Mouse (Mus musculus) induced T-regulatory cell, adult 2 months (primary cell): ENCODE measurements at regions not wholly inside any gene's neighbourhood (a gene's known extent, or its start where the extent isn't known, plus 50 kb on each side); places are given as distances from the start of the nearest gene placed in this dataset.
A peak's percentile ranks its signal among the peaks of the same experiment; 100 is the strongest.

ENCODE experiments used
- DNase-seq: peaks from one replicate; pipeline ENCODE4 v3.0.0-alpha.2; 2012; ENCODE audit warnings: low read depth

DNA sequence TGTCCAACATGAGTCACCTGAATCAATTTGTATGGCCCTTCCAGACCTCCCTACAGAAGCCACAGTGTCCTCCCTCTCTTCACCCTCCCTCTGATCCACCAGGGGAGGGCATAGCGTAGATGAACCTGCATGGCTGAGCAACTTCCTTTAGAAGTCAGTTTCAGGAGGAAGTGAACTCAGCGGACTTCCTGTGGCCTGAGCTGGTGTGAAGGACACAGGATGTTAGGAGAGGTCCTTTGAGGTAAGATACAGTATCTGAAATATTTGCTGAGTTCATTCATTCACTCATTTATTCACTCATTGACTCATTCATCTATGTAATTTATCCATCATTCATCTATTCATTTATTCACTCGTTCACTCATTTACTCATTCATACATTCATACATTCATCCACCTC is 152.6 kb downstream of the Chst1 start:
- DNase-seq: no peak

DNA sequence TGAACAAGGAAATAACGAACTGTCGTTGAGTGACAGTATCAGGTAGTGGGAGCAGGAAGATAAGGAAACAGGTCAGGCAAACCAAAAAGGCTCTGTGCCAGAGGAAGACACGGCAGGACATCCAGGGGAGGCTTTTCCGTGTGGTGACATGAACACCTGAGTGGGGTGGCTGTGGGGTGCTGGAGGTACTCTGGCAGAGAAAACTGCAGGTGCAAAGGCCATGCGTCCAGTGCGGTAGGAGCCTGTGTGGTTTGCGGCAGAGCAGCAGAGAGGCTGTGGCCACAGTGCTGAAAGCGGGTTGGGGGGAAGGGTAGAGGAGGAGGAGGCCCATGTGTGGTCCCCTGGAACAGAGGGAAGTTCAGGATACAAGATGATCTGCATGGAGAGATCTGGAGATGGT is 153.3 kb downstream of the Chst1 start:
- no peak for DNase-seq

DNA sequence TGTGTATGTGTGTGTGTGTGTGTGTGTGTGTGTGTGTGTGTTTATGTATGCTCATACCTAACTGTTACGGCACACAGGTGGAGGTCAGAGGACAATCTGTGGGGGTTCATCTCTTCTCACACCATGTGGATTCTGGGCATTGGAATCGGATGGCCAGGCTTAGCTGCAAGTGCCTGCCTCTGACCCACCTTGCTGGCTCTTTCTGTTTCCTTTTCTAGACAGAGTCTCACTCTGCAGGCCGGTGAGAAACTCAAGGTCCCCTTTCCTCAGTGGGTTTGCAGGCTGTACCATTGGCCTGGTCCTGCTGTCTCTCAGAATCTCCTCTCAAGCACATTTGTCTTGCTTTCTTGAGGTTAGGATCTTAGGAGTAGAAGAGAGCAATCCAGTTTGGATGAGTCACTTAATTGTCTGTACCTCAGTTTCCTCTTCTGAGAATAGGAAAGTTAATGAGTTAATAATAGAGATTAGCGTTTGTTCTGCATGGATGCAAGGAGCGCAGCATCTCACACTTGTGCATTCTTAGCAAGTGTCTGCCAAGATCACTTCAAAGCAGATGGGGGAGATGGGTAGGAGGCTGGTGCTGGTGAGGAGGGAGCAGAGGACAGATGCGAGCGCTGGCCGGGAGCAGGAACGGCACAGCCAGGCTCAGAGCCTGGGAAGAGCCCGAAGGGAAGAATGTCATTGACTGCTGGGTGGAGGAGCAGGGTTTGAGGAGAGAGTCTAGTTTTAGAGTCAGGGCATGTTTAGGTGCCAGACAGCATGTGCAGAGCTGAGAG is 155.2 kb downstream of the Chst1 start:
- DNase-seq: no peak

DNA sequence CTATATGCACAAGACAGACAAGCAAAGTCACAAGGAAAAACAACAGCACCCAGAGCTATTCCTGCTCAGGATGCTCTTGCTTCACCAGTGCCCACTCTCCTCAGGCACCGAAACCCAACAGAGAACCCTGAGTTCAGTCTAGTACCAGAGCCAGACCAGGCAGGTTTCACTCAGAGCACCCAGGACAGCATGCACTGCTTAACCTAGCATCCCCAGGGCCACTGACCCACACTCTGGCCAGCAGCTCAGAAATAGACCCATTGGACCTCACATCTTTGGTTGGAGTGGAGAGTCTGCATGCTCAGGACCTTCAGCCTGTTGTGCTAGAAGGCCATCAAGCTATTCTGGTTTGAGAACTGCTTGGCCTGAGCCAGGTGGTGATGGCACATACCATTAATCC is 157.0 kb downstream of the Chst1 start:
- DNase-seq: no peak

DNA sequence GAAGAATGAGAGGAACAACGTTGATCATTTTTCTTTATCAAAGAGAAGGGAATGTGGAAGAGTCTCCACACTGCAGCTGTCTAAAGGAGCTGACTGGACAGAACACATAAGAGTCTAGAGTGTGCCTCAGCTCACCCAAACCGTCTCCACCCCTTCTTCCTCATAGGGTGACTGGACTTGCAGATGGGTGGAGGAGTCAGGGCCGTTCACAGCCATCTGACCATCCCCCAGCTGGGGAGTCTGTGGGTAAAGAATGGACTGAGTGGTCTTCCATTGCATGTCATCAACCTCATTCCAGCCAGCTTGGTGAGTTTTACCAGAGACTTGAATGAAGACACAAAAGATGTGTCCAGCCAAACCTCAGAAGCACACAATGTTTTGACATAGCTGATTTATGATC is 156.1 kb upstream of the Syt13 start:
- DNase-seq: no peak

DNA sequence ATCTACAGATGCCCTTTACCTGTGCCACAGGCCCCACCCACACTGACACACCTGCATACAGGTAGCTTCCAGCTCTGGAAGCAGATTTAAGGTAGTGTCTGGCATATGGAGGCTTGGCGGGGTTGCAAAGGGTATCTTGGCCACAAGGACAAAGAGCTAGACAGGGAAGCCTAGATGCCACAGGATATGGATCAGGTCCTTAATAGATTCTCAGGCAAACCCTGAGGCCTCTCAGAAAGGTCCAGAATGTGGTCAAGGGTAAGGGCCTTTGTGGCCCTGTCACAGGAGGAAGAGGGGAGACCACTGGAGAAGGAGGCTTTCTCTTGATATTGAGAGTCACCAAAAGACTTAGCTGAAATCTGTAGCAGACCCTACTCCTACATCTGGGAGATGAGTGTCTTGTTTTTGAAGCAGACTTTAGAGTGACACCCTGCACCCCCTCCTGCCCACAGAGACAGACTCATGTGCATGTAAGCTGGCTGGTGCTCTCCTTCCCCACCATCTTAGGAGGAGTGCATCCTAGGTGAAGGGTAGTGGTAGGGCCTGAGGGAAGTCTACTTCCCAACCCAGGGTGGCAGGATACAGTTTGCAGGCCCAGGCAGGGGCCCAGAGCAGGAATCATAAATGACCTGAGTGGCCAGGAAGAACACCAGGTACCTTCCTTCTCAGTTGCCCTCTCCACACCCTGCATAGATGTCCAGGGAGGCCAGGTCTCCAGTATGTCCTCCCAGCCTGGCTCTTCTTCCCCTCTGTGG is 150.8 kb upstream of the Syt13 start:
- DNase-seq: no peak

DNA sequence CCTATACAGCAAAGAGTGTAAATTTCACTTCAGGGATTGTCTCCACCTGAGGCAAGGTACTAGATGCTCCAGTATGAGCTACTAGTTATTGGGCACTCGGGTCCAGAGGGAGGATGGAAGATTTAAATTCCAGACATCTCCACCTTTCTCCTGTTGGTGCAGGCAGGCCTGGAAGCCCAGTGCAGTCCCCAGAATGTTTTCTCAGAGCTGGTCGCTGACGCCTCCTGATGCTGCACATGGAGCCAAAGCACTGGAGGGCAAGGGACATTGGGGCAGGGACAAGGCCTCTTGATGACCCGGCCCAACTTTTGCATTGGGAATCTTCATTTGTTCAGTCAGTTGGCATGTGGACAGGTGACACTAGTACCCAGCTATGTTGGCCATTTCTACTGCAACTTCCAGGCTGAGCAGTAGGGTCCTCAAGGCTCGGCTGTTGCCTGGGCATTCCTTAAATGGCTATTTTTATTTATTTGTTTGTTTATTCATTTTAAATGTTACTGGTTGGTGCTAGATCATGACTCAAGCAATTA is 147.4 kb upstream of the Syt13 start:
- no peak for DNase-seq

DNA sequence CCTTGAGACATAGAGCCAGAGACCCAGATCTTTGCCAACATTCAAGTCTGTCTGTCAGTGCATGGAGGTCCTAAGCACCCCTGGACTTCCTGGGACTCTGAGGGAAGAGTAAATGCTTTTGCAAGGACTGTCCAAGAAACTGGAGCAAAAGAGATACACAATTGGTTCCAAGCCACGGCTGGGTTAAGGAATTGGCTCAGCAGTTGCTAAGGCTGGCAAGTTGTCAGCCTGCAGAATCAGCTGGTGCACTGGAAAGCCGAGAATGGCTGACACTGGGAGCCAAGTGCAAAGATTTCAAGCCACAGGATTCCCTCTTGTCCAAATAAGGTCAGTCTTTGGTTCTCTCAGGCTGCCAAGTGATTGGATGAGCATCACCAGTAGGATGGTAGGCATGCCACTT is 146.8 kb upstream of the Syt13 start:
- no peak for DNase-seq

DNA sequence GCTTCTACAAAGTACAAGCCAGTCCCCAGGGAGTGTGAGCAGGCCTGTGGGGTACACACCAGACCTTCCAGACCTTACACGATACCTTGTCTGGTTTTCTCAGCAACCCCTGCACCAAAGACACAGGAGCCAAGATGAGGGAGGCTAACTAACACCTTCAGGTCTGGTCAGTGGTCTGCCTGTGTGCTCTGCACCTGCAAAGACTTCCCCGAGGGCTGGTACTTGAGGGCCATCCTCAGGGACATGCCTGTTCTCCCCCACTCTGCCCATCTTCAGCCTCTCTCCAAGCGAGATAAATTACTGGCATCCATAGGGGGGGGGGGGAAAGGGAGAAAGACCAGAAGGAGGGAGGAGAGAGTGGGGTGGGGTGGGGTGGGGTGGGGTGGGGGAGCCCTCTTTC is 145.8 kb upstream of the Syt13 start:
- DNase-seq: no peak

DNA sequence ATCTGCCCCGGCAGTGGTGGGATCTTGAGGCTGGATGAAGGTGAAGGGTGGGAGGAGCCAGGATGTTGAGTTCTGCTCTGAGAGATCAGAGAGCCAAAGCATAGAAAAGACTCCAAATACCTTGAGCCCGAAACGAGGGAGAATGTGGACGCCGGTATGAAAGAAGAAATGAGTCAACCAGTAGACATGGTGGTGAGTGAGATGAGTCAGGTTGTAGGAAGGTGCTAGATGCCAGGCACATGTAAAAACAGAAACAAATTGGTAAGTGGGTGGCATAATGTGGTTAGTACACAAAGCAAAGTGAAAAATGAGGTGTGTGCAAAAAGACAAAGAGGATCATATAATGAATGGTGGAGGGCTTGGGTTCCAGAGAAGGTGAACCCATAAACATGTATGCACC is 144.8 kb upstream of the Syt13 start:
- peak; percentile 1 for DNase-seq

DNA sequence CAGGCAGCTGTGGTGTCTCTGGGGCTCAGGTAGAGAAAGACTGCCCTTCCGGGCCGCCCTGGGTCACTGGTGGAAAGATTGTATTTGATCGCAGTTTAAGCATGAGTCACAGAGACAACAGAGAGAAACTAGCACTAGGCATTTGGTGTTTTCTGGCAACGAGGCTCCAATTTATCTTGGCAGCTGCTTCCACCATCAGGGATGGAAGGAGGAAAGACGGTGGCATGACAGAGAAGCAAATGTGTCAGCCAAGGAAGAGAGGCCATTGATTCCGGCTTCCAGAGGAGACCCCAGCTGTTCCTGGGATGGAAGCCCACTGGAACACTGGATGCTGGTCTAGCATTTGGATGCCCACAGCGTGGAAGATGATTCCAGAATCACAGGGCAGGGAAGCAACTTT is 142.3 kb upstream of the Syt13 start:
- DNase-seq: no peak

DNA sequence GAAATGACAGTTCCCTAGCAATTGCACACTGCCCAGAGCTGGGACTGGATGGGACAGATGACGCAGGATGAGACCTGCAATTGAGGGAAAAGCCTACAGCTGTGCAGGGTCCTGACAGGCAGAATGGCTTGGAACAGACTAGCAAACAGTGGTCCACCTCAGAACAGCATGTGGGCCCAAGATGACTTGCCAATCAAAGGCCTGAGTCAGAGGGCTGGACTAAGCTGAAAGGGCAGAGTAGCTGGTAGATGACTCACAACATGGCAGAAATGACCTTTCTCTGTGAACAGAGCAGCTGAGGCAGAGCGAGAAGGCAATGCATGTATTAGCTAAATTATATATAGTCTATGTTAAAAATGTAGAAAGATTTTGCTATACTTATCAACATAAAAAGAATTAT is 138.4 kb upstream of the Syt13 start:
- DNase-seq: no peak

DNA sequence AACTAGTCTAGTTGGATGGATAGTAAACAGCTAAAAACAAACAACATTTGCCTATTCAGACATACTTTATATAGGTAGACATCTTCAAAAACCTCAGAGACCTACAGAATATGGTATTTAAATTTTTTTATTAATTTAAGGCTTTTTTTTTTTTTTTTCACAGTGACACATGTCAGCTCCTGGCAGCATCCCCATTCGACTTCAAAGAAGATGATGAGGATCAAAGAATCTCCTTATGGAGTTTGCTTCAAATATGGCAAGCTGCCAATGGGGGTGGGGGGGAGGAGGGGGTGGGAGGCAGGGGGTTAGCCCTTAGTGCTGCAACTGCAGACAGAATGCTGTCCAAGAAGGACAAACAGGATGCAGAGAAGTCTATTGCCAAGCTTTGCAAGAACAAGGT is 135.8 kb upstream of the Syt13 start:
- no peak for DNase-seq

DNA sequence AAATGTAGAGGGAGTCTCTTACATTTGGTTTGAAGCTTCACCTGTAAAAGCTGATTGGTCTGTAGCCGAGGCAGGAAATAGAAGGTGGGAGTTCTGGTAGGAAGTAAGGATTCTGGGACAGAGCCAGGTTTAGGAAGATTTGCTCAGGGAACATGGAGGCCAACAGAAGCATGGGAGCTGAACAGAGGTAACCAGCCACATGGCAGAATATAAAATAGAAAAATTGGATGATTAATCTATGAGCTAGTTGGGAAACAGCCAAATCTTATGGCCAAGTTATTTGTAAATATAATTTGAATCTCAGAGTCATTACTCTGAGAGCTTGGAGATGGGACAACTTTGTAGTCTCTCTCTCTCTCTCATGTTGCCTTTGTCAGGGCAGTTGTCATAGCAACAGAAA is 134.9 kb upstream of the Syt13 start:
- no peak for DNase-seq

DNA sequence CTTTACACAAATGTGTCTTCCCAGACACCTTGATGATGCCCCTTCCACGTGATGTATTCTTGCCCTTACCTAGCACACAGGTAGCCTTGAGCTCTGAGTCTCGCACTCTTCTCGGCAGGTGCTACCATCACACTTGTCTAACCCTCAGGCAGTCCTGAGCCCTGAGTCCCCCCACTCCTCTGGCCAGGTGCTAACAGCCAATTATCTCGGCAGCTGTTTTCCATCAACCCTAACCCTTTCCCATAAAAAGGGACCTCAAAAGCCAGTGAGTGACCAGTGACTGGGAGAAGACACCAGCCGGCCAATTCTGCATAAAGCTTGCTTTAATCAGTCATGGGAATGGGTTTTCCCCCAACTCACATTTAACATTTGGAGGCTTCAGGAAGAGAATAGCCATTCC is 133.4 kb upstream of the Syt13 start:
- no peak for DNase-seq

DNA sequence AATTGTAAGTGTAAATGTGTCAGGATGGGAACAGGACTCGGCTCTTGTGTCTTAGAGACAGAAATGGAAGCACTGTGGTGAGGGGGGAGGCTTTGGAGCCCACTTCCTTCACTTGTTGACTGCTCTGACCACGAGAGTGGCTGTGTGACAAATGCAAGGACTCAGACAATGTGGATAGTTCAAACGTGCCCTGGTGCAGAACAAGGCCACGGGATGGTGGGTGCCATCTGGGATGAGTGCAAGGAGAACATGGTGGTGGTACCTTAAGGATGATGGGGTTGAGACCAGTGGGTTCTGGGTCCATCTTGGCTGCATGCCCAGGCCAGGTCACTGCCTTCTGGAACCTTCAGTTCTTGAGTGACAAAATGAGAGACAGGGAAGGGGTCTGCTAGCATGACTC is 132.3 kb upstream of the Syt13 start:
- DNase-seq: no peak

DNA sequence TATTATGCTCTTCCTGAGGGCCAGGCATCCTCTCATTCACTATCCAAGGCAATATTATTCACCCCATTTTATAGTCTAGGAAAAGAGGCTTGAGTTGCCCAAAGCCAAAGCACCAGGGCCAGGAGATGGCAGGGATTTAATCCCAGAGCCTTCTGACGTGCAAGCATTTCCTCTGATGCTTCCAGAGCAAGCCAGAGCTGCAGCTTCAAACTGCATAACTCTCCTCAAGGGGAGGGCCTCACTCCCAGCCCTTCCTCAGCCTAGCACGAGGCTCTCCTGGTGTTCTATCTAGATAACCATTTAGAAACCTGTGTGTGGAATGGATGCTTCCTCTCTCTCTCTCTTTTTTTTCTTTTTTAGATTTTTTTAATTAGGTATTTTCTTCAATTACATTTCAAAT is 130.0 kb upstream of the Syt13 start:
- no peak for DNase-seq

DNA sequence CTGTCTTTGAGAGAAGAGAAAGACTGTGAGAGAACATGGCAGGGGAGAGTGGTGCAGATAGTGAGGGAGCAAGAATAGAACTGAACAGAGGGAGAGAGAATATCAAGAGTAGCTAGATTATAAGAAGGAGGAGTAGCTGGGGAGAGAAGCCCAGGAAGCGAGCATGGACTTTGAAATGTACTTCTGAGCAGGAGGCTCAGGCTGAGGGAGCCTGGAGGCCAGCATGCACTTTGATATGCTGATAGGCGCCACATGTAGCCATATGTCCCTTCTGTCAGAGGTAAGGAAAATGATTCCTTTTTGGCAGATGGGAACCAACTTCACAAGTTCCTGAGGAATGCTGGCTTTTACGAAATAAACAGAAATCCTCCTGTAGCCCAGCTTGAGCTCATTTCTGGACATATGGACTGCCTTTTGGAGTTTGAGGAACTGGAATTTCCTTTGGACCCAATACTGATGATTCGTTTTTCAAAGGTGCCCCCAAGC is 126.9 kb upstream of the Syt13 start:
- DNase-seq: no peak

DNA sequence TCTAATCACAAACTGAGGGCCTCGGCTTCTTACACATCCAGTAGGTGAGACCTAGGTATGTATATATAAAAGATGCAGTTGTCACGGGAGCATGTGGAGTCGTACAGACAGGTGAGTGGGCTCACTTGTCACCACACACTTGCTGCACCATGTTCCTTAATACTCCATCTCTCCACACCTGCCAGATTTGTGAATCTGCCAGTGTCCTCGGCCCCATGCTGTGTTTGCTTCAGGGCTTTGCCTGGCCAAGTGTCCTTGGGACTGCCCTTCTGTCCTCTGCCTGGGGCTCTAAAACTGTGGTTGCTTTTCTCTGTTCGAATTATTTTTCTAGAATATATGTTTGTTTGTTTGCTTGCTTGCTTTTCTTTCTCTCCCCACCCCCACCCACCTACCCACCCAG is 126.0 kb upstream of the Syt13 start:
- DNase-seq: no peak

DNA sequence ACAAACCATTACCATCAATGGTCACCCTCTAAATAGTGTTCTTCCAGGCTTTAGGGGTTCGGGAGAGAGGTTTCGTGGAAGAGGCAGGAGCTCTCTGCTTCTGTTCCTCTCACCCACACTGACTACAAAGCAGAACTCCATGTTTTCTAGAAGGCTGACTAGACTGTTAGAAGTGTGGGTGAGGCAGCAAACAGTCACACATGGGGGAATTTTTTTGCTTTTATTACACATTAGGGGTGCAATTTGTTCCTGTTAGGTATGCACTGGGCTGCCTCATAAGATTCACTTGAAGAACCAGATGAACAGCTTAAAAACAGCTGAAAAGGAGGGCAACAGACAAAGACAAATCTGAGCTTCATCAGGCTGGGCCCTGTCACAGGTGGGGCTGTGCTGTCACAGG is 124.5 kb upstream of the Syt13 start:
- DNase-seq: no peak

DNA sequence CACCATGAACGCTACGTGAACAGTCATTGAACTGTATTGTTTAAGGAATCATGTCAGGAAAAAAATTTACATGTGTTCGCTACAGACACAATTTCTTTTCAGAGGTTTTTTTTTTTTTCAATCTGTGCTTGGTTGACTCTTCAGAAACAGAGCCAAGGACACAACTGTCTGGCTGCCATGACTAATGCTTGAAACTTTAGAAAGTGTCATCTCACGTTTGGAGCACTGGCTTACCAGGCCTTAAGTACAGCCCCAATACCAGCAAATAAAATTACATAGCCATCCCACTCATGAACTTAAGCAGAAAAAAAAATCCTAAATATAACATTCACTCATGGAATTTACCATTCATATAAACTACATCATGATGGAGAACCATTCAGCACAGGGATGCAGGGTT is 115.1 kb upstream of the Syt13 start:
- no peak for DNase-seq

DNA sequence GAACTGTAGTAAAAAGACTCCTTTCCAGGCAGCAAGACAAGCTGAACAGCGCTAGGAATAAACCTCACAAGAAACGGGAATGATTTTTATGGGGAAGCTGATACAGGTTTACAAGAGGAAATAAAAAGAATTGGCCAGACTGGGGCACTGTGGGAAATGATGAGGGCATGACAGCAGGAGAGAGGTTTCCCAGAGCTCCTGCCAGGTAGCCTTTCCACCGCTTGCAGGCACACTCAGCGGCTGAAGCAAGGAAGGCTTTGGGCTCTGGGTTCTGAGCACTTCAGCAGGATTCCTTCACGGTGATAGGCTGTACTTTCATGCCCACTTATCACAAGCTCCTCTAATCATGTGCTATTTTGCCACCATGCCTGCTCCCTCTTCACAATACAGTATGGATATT is 114.2 kb upstream of the Syt13 start:
- no peak for DNase-seq

DNA sequence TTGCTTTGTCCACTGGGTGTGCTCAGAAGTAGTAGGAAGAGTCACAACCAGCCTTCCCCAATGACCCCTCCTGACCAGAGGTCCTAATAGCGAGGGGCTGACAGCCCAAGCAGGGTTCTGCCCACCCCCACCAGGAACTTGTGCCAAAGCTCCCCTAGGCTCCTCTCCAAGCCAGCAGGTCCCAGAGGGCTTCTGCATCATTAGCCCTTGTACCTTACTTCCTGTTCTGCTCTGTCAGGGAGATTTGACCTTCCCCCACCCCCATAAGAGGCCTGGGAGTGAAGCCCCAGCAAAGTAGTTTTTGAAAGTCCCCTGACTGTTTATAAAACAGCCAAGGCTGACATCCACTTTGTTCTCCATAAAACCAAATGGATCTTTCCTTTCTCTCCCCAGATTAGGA is 110.0 kb upstream of the Syt13 start:
- DNase-seq: no peak

DNA sequence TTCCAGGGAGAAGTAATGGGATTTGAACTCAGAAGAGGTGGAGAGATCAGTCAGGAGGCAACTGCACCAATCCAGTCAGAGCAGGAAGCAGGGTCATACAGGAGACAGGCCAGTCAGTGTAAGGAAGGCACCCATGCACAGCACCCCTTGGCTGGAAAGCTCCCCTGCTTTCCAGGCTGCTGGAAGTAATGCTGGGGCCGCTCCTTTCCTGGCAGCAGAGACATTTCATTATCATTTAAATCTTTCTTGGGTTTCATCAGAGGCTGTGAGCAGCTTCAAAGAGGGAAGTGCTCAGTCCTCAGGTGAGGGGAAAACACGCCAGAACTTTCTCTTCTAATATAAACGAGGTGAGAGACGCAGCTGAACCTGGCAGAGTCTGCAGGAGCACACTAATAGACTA is 109.1 kb upstream of the Syt13 start:
- DNase-seq: no peak
